Mouse (Mus musculus) lung, adult 2 months (tissue): ENCODE results near the gene Gm20695.
"Not testable (repeated sequence)": the region's sequence is repeated elsewhere in the genome, so short reads cannot be mapped to it uniquely, and the experiment has no call there.

Experiments used
- CTCF ChIP-seq: fragments of 200-500 bp; IDR thresholded peaks from 2 replicates; pipeline ENCODE4 v1.5.1; 2011; ENCODE audit warnings: mild to moderate bottlenecking, low read length, control low read depth; ENCODE audit not compliant: insufficient read depth
- POLR2A ChIP-seq: fragments of 200-500 bp; IDR thresholded peaks from 2 replicates; pipeline ENCODE4 v1.6.1; 2011; ENCODE audit warnings: low read depth, mild to moderate bottlenecking, control low read depth, low read length, borderline replicate concordance; ENCODE audit errors: extremely low read depth

DNA sequence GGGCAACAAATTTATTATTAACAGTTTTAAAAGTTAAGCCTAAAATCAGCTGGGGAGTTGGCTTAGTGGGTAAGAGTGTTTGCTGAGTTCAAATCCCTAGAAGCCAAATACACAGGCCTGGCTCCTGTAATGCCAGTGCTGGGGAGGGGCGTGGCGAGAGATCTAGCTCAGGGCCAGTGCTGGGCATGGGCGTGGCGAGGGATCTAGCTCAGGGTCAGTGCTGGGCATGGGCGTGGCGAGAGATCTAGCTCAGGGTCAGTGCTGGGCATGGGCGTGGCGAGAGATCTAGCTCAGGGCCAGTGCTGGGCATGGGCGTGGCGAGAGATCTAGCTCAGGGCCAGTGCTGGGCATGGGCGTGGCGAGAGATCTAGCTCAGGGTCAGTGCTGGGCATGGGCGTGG is 33.1 kb upstream of the Gm20695 start:
- not testable (repeated sequence) for TF ChIP-seq POLR2A, CTCF
